24 mouse cellular contexts compared by ENCODE assay signal in genomic region chr19:56108796-56109195, GRCm38 (mm10).
DNase-seq lines count a peak whose midpoint lies in the region; ATAC-seq and TF ChIP-seq lines count a peak whose summit lies in the region.
"Had no signal": no experiment of that assay in that cellular context is flagged by ENCODE, and none has a peak within 500 bp of the region (broad histone marks: within the 10 kb centered on the region; RNA-seq: fewer than 3 reads in every experiment).

No protein-coding gene starts in this region.

- peak overlapping the region; percentile 6; the same call in 1 of the 2 replicates for H3K27ac ChIP-seq in embryonic fibroblast, embryonic 13.5 days (ENCODE audit: insufficient read depth, low read length)
- H3K27ac ChIP-seq in limb, embryonic 10.5 days, result peak overlapping the region; percentile 54; the same call in 1 of the 2 replicates
- H3K27ac ChIP-seq in limb, embryonic 13.5 days, result 0 out of 2 replicates have a peak overlapping the region, but pooled peaks have one; percentile 10
- H3K27ac ChIP-seq: embryonic facial prominence, embryonic 13.5 days; forebrain, embryonic 10.5 days; forebrain, embryonic 12.5 days; forebrain, embryonic 15.5 days had no signal

- no peak overlapping the region for H3K4me2 ChIP-seq in limb, embryonic 13.5 days (replicated peaks)
- H3K4me2 ChIP-seq: embryonic facial prominence, embryonic 13.5 days; embryonic facial prominence, embryonic 15.5 days; forebrain, embryonic 12.5 days; forebrain, embryonic 15.5 days had no signal

- peaks cover 7% of the 10 kb centered on the region for H3K36me3 ChIP-seq in limb, embryonic 10.5 days
- H3K36me3 ChIP-seq in limb, embryonic 13.5 days, result no peaks in the 10 kb centered on the region
- H3K36me3 ChIP-seq: embryonic facial prominence, embryonic 13.5 days; embryonic facial prominence, embryonic 15.5 days; forebrain, embryonic 10.5 days; forebrain, embryonic 12.5 days; forebrain, embryonic 15.5 days; G1E had no signal

- no peak overlapping the region for H3K9ac ChIP-seq in limb, embryonic 13.5 days
- H3K9ac ChIP-seq: embryonic facial prominence, embryonic 13.5 days; embryonic facial prominence, embryonic 15.5 days; forebrain, embryonic 12.5 days; forebrain, embryonic 15.5 days; forebrain, postnatal 0 days had no signal

- 70% methylated on average over 6 of the region's 6 CpGs for WGBS in limb, embryonic 10.5 days
- WGBS in limb, embryonic 13.5 days, result 54% methylated on average over 6 of the region's 6 CpGs

- no peak for TF ChIP-seq POLR2A in embryonic fibroblast, embryonic 13.5 days (IDR thresholded peaks at IDR 0.05; ENCODE audit: low read depth, low read length)

- 0 out of 2 replicates have a peak, but pooled peaks cover 2% of the 10 kb centered on the region for H3K9me3 ChIP-seq in limb, embryonic 10.5 days (replicated peaks)
- peaks cover 6% of the 10 kb centered on the region for H3K9me3 ChIP-seq in limb, embryonic 13.5 days
- H3K9me3 ChIP-seq: forebrain, embryonic 15.5 days; G1E had no signal

- peak; percentile 51 for DNase-seq in 3T3-L1 (ENCODE audit: low read depth, low spot score)
- no peak for DNase-seq in limb, embryonic 10.5 days (ENCODE audit: low spot score)
- DNase-seq in layer of hippocampus, adult 11-12 months (ENCODE audit: low spot score), result no peak
- DNase-seq in thymus, postnatal 4 days, result no peak
- DNase-seq: adrenal gland, adult 2 months; adrenal gland, postnatal 10 days; adrenal gland, postnatal 25 days; cerebellum, adult 11 months; cerebellum, adult 18-20 months; cerebellum, adult 8-10 months; cerebellum, adult 9-11 months; cerebellum, postnatal 14 days; cerebellum, postnatal 36 days; embryo, embryonic 11 days; forebrain, postnatal 0 days had no signal

- TF ChIP-seq CTCF in embryonic fibroblast, embryonic 13.5 days (IDR thresholded peaks at IDR 0.05; ENCODE audit: borderline replicate concordance, insufficient read depth, low read length), result no peak

- ATAC-seq in limb, embryonic 13.5 days (ENCODE audit: low FRiP score, low read depth), result no peak
- ATAC-seq in CD4-positive, CD25-positive, alpha-beta regulatory T cell, adult 4 months, result no peak
- ATAC-seq: forebrain, embryonic 15.5 days; forebrain, postnatal 0 days had no signal

- H3K4me1 ChIP-seq in embryonic fibroblast, embryonic 13.5 days (ENCODE audit: control insufficient read depth, insufficient read depth, low read length), result peaks cover 2% of the 10 kb centered on the region; the same call in 1 of the 2 replicates
- H3K4me1 ChIP-seq in limb, embryonic 10.5 days, result peaks cover 64% of the 10 kb centered on the region
- peaks cover 57% of the 10 kb centered on the region for H3K4me1 ChIP-seq in limb, embryonic 13.5 days
- H3K4me1 ChIP-seq: forebrain, embryonic 15.5 days had no signal

- H3K4me3 ChIP-seq in embryonic fibroblast, embryonic 13.5 days (ENCODE audit: insufficient read depth, low read length), result no peak overlapping the region
- no peak overlapping the region for H3K4me3 ChIP-seq in limb, embryonic 10.5 days
- H3K4me3 ChIP-seq in limb, embryonic 13.5 days, result no peak overlapping the region
- H3K4me3 ChIP-seq: embryonic facial prominence, embryonic 13.5 days; embryonic facial prominence, embryonic 15.5 days; forebrain, embryonic 10.5 days; forebrain, embryonic 12.5 days; forebrain, embryonic 15.5 days had no signal

- peaks cover 21% of the 10 kb centered on the region for H3K27me3 ChIP-seq in limb, embryonic 10.5 days (ENCODE audit: low read depth, poor library complexity, severe bottlenecking)
- peaks cover 17% of the 10 kb centered on the region; the same call in 1 of the 2 replicates for H3K27me3 ChIP-seq in limb, embryonic 13.5 days
- H3K27me3 ChIP-seq: forebrain, embryonic 15.5 days had no signal
